Mouse (Mus musculus) spleen, postnatal 36 days (tissue): ENCODE measurements around the gene Coq8a.

ENCODE experiments used
- DNase-seq, 2 experiments: peaks; one replicate each; pipeline ENCODE4 v3.0.0; 2022; ENCODE audit warnings: low spot score in 2 of 2, mixed read lengths in 1 of 2

The Coq8a gene

GRCm38 (mm10) chr1:180175167-180175566, 24.2 kb downstream of the Coq8a start:
- peak in 1 of 2 experiments; percentile 13 for DNase-seq

- no peak for DNase-seq
These were observed 24.7 kb downstream of the Coq8a start for GRCm38 (mm10) chr1:180174718-180175117.

GRCm38 (mm10) chr1:180173017-180173416, 26.4 kb downstream of the Coq8a start:
- no peak for DNase-seq

GRCm38 (mm10) chr1:180172600-180172999, 26.8 kb downstream of the Coq8a start:
- no peak for DNase-seq

- no peak for DNase-seq
These were observed 27.5 kb downstream of the Coq8a start for GRCm38 (mm10) chr1:180171883-180172282.

- no peak for DNase-seq
These were observed 29.3 kb downstream of the Coq8a start for GRCm38 (mm10) chr1:180170071-180170470.

GRCm38 (mm10) chr1:180169161-180169560, 30.2 kb downstream of the Coq8a start:
- no peak for DNase-seq

GRCm38 (mm10) chr1:180168294-180168693, 31.1 kb downstream of the Coq8a start:
- DNase-seq = no peak

GRCm38 (mm10) chr1:180166533-180166932, 32.9 kb downstream of the Coq8a start:
- DNase-seq = no peak

GRCm38 (mm10) chr1:180162986-180163385, 36.4 kb downstream of the Coq8a start:
- no peak for DNase-seq

- DNase-seq = no peak
These were observed 37.6 kb downstream of the Coq8a start for GRCm38 (mm10) chr1:180161566-180162355.

- no peak for DNase-seq
These were observed 38.2 kb downstream of the Coq8a start for GRCm38 (mm10) chr1:180161160-180161559.

- DNase-seq = no peak
These were observed 38.9 kb downstream of the Coq8a start for GRCm38 (mm10) chr1:180160545-180160944.

GRCm38 (mm10) chr1:180158648-180159047, 40.8 kb downstream of the Coq8a start:
- no peak for DNase-seq

- DNase-seq = no peak
These were observed 48.2 kb downstream of the Coq8a start for GRCm38 (mm10) chr1:180151191-180151590.

GRCm38 (mm10) chr1:180148563-180148962, 50.8 kb downstream of the Coq8a start:
- no peak for DNase-seq

GRCm38 (mm10) chr1:180148036-180148435, 51.4 kb downstream of the Coq8a start:
- peak; percentile 24 to 29 for DNase-seq

GRCm38 (mm10) chr1:180140970-180141369, 58.4 kb downstream of the Coq8a start:
- no peak for DNase-seq

- DNase-seq = no peak
These were observed 60.2 kb downstream of the Coq8a start for GRCm38 (mm10) chr1:180139158-180139557.

GRCm38 (mm10) chr1:180132187-180132586, 67.2 kb downstream of the Coq8a start:
- DNase-seq = no peak

- no peak for DNase-seq
These were observed 68.0 kb downstream of the Coq8a start for GRCm38 (mm10) chr1:180131402-180131801.

- no peak for DNase-seq
These were observed 71.2 kb downstream of the Coq8a start for GRCm38 (mm10) chr1:180128077-180128792.

GRCm38 (mm10) chr1:180118233-180118632, 81.2 kb downstream of the Coq8a start:
- no peak for DNase-seq
